Mouse (Mus musculus): ENCODE measurements around the gene Tmem145. TPM values are rescaled to one million over a fixed set of nuclear protein-coding genes. Genes with fewer than 3 reads are reported as not detected.
A peak's percentile ranks its signal among the peaks of the same experiment; 100 is the strongest.
"Not testable (repeated sequence)": the region's sequence is repeated elsewhere in the genome, so short reads cannot be mapped to it uniquely, and the experiment has no call there.

The Tmem145 gene
- total RNA-seq, 2 experiments from 2014 or later, result 44.4 to 57.4 TPM

DNA sequence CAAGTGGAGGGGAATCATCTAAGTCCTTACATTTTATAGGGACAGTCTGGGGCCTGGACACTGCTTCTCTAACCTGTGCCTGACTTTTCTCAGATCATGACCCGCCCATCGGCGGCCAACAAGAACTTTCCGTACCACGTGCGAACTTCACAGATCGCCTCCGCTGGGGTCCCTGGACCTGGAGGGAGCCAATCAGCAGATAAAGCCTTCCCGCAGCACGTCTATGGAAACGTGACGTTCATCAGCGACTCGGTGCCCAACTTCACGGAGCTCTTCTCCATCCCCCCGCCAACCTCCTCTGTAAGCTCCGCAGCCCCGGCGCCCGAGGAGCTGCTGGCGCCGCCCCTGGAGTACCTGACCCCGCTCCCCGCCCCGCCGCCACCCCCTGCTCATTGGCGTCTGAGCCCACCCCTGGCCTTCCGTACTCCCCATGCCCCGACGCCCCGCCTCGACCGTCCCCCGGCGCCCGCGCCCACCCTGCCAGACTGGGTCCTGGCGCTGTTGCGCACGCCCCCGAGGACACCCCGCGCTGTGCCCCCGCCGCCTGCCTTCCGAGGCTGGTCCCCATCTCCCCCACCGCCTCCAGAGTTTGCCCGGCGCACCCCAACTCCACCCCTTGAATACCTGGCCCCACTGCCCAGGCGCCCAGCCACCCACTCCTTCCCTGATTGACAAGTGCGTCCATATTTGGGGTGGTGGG, 8.8 kb downstream of the Tmem145 start:
- DNase-seq (ENCODE audit: low spot score in 2 of 2), result no peak
- intact Hi-C loops (cut with DNase I), result loop anchor here (10.0 kb wide), 2 partner anchors 240 to 430 kb away; partner anchors contain the start of genes Grik5, Rps19 and Zfp574

DNA sequence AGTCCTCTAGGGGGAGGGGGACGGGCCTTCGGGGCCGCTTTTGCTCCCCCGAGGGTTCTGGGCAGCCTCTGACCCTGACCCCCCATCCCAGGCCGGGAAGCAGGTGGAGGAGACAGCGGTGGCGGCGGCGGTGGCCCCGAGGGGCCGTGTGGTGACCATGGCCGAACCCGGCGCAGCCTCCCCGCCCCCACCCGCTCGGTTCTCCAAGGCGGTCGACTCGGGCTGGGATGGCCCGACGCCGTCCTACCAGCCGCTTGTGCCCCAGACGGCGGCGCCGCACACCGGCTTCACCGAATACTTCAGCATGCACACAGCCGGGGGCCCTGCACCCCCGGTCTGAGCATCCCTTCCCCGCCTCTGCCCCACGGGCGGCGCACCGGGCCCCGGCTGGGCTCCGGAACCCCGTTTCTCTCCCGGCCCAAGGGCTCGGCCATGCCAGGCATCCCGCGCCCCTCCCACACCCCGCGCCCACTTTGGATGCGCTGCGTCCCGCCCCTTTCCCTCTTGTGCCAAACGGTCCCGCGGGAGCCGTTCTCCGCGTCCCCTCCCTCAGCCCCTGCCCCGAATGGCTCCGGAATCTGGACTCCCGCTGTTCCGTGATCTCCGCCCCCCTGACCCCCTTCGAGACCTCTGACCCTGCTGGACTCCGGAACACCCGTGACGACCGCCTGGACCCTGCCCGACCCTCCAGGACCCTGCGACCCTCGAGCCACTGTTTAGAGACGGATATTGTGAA, 9.6 kb downstream of the Tmem145 start:
- intact Hi-C loops (cut with DNase I), result loop anchor here (1.0 to 10.0 kb wide), 5 partner anchors 37 to 431 kb away; partner anchors contain the start of genes Grik5, Rps19 and Zfp574
- DNase-seq (ENCODE audit: low spot score in 2 of 2), result no peak

DNA sequence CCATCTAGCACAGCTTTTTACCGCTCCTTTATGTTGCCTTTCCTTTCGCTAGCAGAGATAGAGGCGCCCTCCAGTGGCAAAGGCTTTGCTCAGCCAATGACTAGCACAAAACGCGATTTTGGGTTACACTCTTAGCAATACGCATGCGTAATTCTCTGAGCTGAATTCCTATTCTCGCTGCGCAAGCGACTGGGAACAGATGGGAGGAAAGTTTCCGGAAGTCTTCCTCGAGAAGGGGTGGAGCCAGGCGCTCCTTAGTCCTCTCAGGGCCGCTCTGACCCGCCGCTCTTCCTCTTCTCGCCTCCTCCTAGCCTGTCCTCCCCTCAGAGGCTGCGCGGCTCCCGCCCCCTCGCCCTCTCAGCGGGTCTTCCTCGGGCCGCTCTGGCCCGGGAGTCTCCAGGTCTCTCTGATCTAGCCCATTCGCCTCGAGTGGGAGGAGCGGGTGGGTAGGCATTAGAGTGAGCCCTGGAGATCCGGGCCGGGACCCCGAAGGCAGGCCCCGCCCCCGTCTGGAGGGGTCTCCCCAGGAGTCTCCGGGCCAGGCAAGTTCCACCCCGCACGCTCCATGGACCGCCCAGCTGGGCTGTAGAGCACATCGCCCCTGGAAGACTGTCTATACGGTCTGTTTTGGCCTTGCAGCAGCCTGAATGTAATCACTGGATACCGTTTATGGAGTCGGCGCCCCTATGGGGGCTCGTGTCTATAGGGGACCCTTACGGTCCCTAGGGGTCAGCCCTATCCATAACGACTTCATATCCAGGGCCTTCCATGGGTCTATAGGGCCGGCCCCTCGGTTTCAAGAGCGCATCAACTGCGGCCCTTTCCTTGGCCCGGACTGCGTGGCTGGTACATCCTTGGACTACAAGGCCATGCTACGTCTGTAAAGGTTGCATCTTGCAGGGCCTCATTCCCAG, 10.9 kb downstream of the Tmem145 start, which contains the start of gene Megf8:
Megf8 (plus strand) TSS at position 633 of the 914 bp plus-strand sequence.
- peak; percentile 92 to 95 for DNase-seq (ENCODE audit: low spot score in 2 of 2)
- intact Hi-C loops (cut with DNase I), result loop anchor here (1.0 to 10.0 kb wide), 5 partner anchors 38 to 432 kb away; partner anchors contain the start of genes Grik5, Rps19 and Zfp574

DNA sequence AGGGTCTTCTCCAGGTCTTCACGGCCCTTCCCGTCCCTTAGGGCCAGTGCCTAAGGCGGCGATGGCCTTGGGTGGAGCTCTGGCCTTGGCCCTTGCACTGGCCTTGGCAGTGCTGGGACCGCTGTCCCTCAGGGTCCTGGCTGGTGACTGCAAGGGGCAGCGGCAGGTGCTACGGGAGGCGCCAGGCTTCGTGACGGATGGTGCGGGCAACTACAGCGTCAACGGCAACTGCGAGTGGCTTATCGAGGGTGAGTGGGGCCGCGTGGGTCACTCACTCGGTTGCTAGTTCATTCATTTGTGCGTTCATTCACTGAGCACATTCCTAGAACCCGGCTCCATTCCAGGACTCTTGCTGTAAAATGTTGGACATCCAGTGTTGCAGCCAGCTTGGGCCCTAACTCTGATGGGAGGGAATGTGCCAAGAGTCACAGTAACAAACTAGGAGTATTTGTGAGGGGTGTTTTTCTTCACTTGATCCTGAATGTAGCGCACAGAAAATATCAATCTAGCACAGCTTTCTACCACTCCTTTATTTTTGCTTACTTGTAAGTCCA, 11.6 kb downstream of the Tmem145 start:
- no peak for DNase-seq (ENCODE audit: low spot score in 2 of 2)
- intact Hi-C loops (cut with DNase I), result loop anchor here (2.0 to 10.0 kb wide), 3 partner anchors 39 to 433 kb away; partner anchors contain the start of genes Grik5, Rps19 and Zfp574

DNA sequence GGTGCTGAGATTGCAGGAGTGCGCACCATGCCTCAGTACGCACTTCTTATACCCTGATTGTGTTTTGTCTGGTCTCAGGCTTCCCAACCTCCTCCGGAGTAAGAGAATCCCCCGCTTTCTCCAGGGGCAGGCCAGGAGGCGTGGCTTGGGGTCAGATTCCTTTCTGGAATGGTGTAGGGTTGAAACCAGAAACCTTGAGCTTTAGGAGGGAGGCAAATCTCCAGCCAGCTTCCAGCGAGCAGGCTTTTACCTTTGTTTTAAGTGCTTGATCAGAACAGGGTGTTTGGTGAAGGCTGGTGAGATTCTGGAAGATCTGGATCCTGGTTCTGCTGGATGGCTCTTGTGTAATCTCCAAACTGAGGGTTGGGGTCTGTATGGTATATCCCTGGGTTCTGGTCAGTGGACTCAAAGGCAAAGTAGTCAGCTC, 16.2 kb downstream of the Tmem145 start:
- DNase-seq (ENCODE audit: low spot score in 2 of 2), result no peak
- intact Hi-C loops (cut with DNase I), result no loop called here

DNA sequence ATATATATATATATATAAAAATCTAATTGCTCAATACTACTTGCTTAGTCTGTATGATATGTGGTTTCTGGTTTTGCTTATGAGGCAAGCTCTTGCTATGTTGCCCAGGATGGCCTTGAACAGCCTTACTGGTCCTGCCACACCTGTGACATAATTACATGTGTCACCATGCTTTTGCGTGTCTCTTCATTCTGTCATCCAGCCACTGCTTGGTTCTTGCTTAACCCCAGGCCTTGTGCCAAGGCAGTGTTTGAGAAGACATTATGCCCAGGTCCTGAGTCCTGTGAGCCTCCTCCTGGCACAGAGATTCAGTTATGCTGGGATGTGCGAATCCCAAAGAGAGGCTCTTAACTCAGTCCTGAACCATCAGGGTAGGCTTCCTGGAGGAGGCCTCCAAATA, 17.3 kb downstream of the Tmem145 start:
- intact Hi-C loops (cut with DNase I), result no loop called here
- no peak for DNase-seq (ENCODE audit: low spot score in 2 of 2)

DNA sequence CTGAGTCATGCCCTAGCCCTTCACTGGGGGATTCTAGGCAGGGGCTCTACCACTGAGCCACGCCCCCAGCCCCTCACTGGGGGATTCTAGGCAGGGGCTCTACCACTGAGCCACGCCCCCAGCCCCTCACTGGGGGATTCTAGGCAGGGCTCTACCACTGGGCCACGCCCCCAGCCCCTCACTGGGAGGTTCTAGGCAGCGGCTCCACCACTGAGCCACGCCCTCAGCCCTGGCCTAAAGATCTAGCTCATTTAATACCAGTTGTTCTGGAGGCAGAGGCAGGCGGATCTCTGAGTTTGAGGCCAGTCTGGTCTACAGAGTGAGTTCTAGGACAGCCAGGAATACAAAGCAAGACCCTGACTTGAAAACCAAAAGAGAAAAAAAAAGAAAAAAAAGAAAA, 19.5 kb downstream of the Tmem145 start:
- DNase-seq (ENCODE audit: low spot score in 2 of 2), result not testable (repeated sequence)

DNA sequence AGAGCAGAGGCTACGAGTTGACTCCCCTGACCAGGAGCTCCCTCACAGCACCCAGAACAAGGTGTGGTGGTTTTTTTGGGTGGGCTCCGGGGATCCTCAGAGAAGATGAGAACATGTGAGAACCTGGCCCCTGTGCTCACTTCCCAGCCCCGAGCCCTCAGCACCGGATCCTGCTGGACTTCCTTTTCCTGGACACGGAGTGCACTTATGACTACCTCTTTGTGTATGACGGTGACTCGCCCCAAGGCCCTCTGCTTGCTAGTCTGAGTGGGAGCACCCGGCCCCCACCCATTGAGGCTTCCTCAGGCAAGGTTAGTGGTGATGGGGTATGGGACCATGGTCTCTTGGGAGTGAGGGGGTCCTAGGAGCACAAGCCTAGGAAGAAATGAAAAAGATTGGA, 20.3 kb downstream of the Tmem145 start:
- intact Hi-C loops (cut with DNase I), result loop anchor here (5.0 kb wide), 1 partner anchor 36 kb away; no protein-coding TSS in a partner anchor

More for the DNA sequence above, 19.5 kb downstream of the Tmem145 start:
- intact Hi-C loops (cut with DNase I), result loop anchor here (5.0 kb wide), 1 partner anchor 37 kb away; no protein-coding TSS in a partner anchor

DNA sequence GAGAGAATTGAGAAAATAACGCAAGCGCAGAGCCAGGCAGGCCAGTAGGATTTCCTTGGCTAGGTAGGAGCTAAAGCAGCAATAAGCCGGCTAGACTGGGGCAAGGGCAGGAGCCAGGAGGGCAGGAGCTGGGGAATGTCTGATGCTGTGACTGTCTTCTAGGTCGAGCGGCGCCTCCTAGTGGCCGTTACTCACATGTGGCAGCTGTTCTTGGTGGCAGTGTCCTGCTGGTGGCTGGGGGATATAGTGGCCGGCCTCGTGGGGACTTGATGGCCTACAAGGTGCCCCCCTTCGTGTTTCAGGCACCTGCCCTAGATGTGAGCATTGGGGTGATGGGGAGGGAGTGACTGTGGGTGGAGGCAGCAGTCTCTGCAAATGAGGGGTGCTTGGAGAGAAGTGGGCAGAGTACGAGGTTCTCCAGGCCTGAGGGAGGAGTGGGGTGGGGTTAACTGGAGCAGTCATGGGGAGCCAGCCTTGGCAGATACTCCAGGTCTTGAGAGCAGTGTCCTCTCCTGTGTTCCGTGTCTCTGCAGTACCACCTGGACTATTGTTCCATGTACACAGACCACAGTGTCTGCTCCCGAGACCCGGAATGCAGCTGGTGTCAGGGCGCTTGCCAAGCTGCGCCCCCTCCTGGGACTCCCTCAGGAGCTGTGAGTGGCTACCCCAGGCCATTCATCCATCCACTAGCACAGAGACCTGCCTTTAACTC, 27.8 kb downstream of the Tmem145 start:
- DNase-seq (ENCODE audit: low spot score in 2 of 2), result peak; percentile 45 to 55
- intact Hi-C loops (cut with DNase I), result loop anchor here (10.0 kb wide), 1 partner anchor 261 kb away; no protein-coding TSS in a partner anchor

More for the DNA sequence above, 20.3 kb downstream of the Tmem145 start:
- DNase-seq (ENCODE audit: low spot score in 2 of 2), result no peak

DNA sequence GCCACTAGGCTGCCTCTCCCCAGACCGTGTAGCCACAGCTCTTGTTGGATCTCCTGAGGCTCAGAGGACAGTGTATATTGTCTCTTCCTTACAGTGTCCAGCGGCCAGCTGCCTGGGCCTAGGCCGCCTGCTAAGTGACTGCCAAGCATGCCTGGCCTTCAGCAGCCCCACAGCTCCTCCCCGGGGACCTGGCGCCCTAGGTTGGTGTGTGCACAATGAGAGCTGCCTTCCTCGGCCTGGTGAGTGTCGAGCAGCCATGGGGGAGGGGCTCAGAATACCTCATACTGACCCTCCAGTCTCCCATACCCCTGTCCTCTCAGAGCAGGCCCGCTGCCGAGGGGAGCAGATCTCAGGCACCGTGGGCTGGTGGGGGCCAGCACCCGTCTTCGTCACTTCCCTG, 28.6 kb downstream of the Tmem145 start:
- DNase-seq (ENCODE audit: low spot score in 2 of 2), result no peak
- intact Hi-C loops (cut with DNase I), result loop anchor here (10.0 kb wide), 1 partner anchor 260 kb away; no protein-coding TSS in a partner anchor

DNA sequence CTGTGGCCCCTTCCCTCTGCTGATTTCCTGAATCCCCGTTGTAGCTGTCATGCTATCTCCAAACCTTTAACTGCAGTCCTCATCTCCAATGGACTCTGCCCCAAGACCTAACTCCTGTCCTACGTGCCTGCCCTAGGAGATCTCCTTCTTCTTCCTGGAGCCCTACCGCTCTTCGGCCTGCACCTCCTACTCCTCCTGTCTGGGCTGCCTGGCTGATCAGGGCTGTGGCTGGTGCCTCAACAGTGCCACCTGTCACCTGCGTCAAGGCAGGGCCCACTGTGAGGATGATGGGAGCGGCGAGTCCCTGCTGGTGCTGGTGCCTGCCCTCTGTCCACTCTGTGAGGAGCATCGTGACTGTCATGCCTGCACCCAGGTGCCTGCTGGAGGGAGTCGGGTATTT, 33.4 kb downstream of the Tmem145 start:
- intact Hi-C loops (cut with DNase I), result loop anchor here (10.0 kb wide), 1 partner anchor 255 kb away; no protein-coding TSS in a partner anchor
- no peak for DNase-seq (ENCODE audit: low spot score in 2 of 2)

DNA sequence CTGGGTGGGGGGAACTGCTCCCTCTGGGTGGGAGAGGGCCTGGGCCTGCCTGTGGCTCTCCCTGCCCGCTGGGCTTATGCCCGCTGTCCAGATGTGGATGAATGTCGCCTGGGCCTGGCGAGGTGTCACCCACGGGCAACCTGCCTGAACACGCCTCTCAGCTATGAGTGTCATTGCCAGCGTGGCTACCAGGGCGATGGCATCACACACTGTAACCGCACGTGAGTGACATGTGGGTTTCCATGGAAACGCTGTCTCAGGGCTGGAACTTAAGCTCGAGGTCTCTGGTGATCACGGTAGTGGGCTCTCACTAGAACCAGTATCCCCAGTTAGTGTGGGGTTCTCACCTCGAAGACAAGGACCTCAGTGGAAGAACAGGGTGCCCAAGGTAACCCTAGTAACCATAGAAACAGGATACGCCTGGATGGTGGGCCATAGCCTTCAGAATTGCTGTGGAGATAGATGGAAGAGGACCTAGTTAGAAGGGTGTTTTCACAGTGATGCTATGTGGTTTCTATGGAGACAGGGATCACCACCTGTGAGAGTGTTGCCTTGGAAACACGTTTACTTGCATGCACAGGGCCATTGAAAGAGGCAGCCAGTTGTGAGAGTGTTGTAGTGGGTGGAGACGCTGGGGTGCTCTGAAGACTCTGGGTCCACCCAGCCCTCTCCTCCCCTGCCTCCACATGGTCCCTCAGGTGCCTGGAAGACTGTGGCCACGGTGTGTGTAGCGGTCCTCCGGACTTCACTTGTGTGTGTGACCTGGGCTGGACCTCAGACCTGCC, 35.3 kb downstream of the Tmem145 start:
- intact Hi-C loops (cut with DNase I), result no loop called here
- peak in 1 of 2 experiments; percentile 24 for DNase-seq (ENCODE audit: low spot score in 2 of 2)

DNA sequence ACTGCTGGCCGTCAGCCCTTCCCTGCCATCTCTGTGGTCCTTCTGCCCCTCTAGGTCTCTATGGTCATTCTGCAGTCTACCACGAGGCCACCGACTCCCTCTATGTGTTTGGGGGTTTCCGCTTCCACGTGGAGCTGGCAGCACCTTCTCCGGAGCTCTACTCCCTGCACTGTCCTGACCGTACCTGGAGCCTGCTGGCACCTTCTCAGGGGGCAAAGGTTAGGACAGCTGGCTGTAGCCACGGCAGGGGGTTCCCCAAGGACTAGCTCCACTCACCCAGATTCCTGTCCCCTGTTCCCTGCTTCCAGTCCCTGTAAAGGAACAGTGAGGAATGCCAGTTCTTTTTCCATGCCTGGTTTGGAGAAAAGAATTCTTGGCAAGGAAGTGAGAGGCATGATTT, 43.0 kb downstream of the Tmem145 start:
- DNase-seq (ENCODE audit: low spot score in 2 of 2), result no peak
- intact Hi-C loops (cut with DNase I), result no loop called here

DNA sequence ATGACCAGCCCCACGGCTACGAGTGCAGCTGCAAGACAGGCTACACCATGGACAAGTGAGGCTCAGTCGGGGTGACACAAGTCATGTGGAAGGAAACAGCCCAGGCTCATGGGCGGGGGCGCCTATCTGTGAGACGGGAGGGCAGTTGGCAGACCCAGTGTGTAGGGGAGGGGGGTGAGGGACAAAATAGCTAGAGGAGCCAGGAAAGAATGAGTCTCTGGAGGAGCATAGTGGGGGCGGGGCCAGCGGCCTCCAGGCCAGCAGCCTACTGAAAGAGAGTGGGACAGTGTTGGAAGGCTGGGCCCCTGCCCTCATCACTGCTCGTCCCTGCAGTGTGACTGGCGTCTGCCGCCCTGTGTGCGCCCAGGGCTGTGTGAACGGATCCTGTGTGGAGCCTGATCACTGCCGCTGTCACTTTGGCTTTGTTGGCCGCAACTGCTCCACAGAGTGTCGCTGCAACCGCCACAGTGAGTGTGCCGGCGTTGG, 52.9 kb downstream of the Tmem145 start:
- DNase-seq (ENCODE audit: low spot score in 2 of 2), result no peak
- intact Hi-C loops (cut with DNase I), result no loop called here

DNA sequence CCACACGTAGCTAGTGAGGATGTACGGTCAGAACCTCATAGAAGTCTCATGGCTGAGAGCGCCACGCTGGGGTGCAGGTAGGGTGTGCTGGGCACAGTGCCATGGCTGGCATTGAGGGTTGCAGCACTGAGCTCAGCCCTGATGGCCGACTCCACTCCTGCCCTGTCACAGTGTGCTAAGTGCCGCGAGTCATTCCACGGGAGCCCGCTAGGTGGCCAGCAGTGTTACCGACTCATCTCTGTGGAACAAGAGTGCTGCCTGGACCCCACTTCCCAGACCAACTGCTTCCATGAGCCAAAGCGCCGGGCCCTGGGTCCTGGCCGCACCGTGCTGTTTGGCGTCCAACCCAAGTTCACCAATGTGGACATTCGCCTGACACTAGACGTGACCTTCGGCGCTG, 57.2 kb downstream of the Tmem145 start:
- intact Hi-C loops (cut with DNase I), result loop anchor here (5.0 kb wide), 1 partner anchor 36 kb away; no protein-coding TSS in a partner anchor
- no peak for DNase-seq (ENCODE audit: low spot score in 2 of 2)

DNA sequence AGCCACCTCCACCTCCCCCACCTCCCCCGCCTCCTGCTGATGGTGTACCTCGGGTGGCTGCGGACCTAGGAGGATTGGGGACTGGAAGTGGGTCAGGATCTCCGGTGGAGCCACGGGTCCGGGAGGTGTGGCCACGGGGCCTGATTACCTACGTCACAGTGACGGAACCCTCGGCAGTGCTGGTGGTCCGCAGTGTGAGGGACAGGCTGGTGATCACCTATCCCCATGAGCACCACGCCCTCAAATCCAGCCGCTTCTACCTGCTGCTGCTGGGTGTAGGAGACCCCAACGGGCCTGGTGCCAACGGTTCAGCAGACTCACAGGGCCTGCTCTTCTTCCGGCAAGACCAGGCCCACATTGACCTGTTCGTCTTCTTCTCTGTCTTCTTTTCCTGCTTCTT, 57.7 kb downstream of the Tmem145 start:
- no peak for DNase-seq (ENCODE audit: low spot score in 2 of 2)
- intact Hi-C loops (cut with DNase I), result loop anchor here (5.0 kb wide), 1 partner anchor 36 kb away; no protein-coding TSS in a partner anchor
